Comparison of ENCODE assay signal across 21 mouse cellular contexts in the genomic region with DNA sequence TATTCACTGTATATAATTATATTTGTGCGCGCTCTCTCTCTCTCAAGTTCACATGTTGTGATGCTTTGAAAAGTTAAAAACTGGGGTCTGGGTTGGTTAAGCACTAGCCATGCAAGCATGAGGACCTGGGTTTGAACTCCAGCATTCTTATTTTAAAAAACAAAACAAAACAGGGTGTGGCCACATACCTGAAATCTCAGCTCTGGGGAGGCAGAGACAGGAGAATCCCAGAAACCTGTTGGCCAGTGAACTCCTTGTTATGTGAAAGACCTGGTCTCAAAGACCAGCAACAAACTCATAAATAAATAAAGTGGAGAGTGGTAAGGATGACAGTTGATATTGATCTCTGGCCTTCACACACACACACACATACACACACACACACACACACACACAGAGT. TPM values are rescaled to one million over a fixed set of nuclear protein-coding genes. Genes with fewer than 3 reads are reported as not detected.
DNase-seq lines count a peak whose midpoint lies in the region; TF ChIP-seq lines count a peak whose summit lies in the region.
"Had no signal": no experiment of that assay in that cellular context is flagged by ENCODE, and none has a peak within 500 bp of the region (broad histone marks: within the 10 kb centered on the region; RNA-seq: fewer than 3 reads in every experiment).

No protein-coding gene starts in this region.

- peak overlapping the region; percentile 46 for H3K27ac ChIP-seq in layer of hippocampus, adult 2 months
- peak overlapping the region; percentile 87; the same call in 1 of the 2 replicates for H3K27ac ChIP-seq in ES-Bruce4 (ENCODE audit: insufficient read depth, low read length)
- H3K27ac ChIP-seq: embryonic facial prominence, embryonic 13.5 days; embryonic facial prominence, embryonic 15.5 days; forebrain, embryonic 10.5 days; forebrain, embryonic 12.5 days had no signal

- no peak for TF ChIP-seq CTCF in layer of hippocampus, adult 2 months (conservative IDR thresholded peaks at IDR 0.05)
- no peak for TF ChIP-seq CTCF in ES-Bruce4 (IDR thresholded peaks at IDR 0.05; ENCODE audit: low read depth, low read length)

- no peak overlapping the region for H3K9ac ChIP-seq in ES-Bruce4 (ENCODE audit: low read depth, poor library complexity, severe bottlenecking)
- H3K9ac ChIP-seq: embryonic facial prominence, embryonic 13.5 days; embryonic facial prominence, embryonic 15.5 days; forebrain, embryonic 12.5 days had no signal

- no peaks in the 10 kb centered on the region for H3K9me3 ChIP-seq in ES-Bruce4 (replicated peaks; ENCODE audit: control insufficient read depth, insufficient read depth, low read length, poor library complexity, severe bottlenecking)
- H3K9me3 ChIP-seq: embryonic facial prominence, embryonic 13.5 days; embryonic facial prominence, embryonic 15.5 days; forebrain, embryonic 10.5 days; forebrain, embryonic 12.5 days had no signal

- H3K36me3 ChIP-seq in ES-Bruce4 (ENCODE audit: control insufficient read depth, insufficient read depth, low read length, poor library complexity, severe bottlenecking): no peaks in the 10 kb centered on the region
- H3K36me3 ChIP-seq: embryonic facial prominence, embryonic 13.5 days; embryonic facial prominence, embryonic 15.5 days; forebrain, embryonic 10.5 days; forebrain, embryonic 12.5 days had no signal

- TF ChIP-seq POLR2A in ES-Bruce4 (IDR thresholded peaks at IDR 0.05; ENCODE audit: insufficient read depth, low read length): no peak

- no peak overlapping the region for H3K4me3 ChIP-seq in layer of hippocampus, adult 2 months
- no peak overlapping the region for H3K4me3 ChIP-seq in ES-Bruce4 (ENCODE audit: low read depth, low read length)
- H3K4me3 ChIP-seq: embryonic facial prominence, embryonic 13.5 days; embryonic facial prominence, embryonic 15.5 days; erythroblast, embryonic 14.5 days; forebrain, embryonic 10.5 days; forebrain, embryonic 12.5 days had no signal

- H3K4me1 ChIP-seq in ES-Bruce4 (ENCODE audit: control insufficient read depth, insufficient read depth, low read length): peaks cover 9% of the 10 kb centered on the region
- H3K4me1 ChIP-seq: embryonic facial prominence, embryonic 15.5 days had no signal

- no peaks in the 10 kb centered on the region for H3K27me3 ChIP-seq in ES-Bruce4 (ENCODE audit: control insufficient read depth, insufficient read depth, low read length, poor library complexity, severe bottlenecking)
- H3K27me3 ChIP-seq: embryonic facial prominence, embryonic 15.5 days had no signal

- no peak for TF ChIP-seq EP300 in ES-Bruce4 (IDR thresholded peaks at IDR 0.05; ENCODE audit: insufficient read depth, low read depth, low read length)

- no peak for DNase-seq in layer of hippocampus, adult 2 months (ENCODE audit: low spot score in 2 of 2)
- DNase-seq in layer of hippocampus, adult 8-10 months (ENCODE audit: low spot score in 2 of 2): no peak
- DNase-seq in ES-CJ7 (ENCODE audit: low read depth, low spot score): peak; percentile 55
- peak; percentile 76 for DNase-seq in ZHBTc4 (ENCODE audit: low read depth, low spot score)
- DNase-seq in ovary, postnatal 36 days (ENCODE audit: low spot score): no peak
- DNase-seq in adrenal gland, postnatal 10 days: no peak
- no peak for DNase-seq in thymus, postnatal 14 days
- DNase-seq: adrenal gland, adult 2 months; adrenal gland, postnatal 14 days; adrenal gland, postnatal 36 days; cerebellum, adult 11-12 months; cerebellum, adult 8-10 months; cerebellum, adult 9-11 months; cerebellum, postnatal 25 days; embryo, embryonic 11 days had no signal

RNA-seq across cellular contexts. Expression of gene Plekhh1, which starts 5.4 kb away (rescaled TPM):
- total RNA-seq in layer of hippocampus, adult 2 months (2021): 10 to 100 TPM; 15.3 to 16.1 TPM
- total RNA-seq in layer of hippocampus, adult 8-10 months (2022): 10 to 100 TPM; 18.4 to 19.5 (median 18.9) TPM
- polyA plus RNA-seq in ES-Bruce4 (2011; ENCODE audit: insufficient read depth, insufficient read length, low read depth, missing spikeins): 34.1 and 39.3 TPM in 2 replicates
- 1 to 10 TPM; 1.5 to 2.0 TPM for total RNA-seq in adrenal gland, postnatal 10 days (2021)
- polyA plus RNA-seq: erythroblast, embryonic 14.5 days had no signal

RNA-seq across cellular contexts. Expression of gene Tmem229b, which starts 26.9 kb away (rescaled TPM):
- 10 to 100 TPM; 27.2 TPM for total RNA-seq in layer of hippocampus, adult 2 months (2021)
- total RNA-seq in layer of hippocampus, adult 8-10 months (2022): 10 to 100 TPM; 26.8 to 32.8 (median 29.8) TPM
- 1.4 and 2.3 TPM in 2 replicates for polyA plus RNA-seq in ES-Bruce4 (2011; ENCODE audit: insufficient read depth, insufficient read length, low read depth, missing spikeins)
- 10 to 100 TPM; 12.9 to 13.4 TPM for total RNA-seq in adrenal gland, postnatal 10 days (2021)

RNA-seq across cellular contexts. Expression of gene Pigh, which starts 55.1 kb away (rescaled TPM):
- total RNA-seq in layer of hippocampus, adult 2 months (2021): 10 to 100 TPM in 1 of 2 experiments, 1 to 10 TPM in 1; 9.8 to 12.6 TPM
- total RNA-seq in layer of hippocampus, adult 8-10 months (2022): 10 to 100 TPM in 3 of 4 experiments, 1 to 10 TPM in 1; 9.9 to 12.7 (median 11.0) TPM
- polyA plus RNA-seq in ES-Bruce4 (2011; ENCODE audit: insufficient read depth, insufficient read length, low read depth, missing spikeins): 12.9 and 13.5 TPM in 2 replicates
- 1 to 10 TPM; 7.1 to 9.5 TPM for total RNA-seq in adrenal gland, postnatal 10 days (2021)
- polyA plus RNA-seq: erythroblast, embryonic 14.5 days had no signal

Comparison
In these comparisons a context has a peak if more than half of its experiments do, and no peak if none do; other contexts are left out.
1. DNase-seq: peak in ES-CJ7 (single experiment) and ZHBTc4 (single experiment); none in layer of hippocampus, adult 2 months (0 of 2), layer of hippocampus, adult 8-10 months (0 of 2), ovary, postnatal 36 days (single experiment), adrenal gland, postnatal 10 days (single experiment) and thymus, postnatal 14 days (single experiment).
2. RNA of gene Plekhh1, which starts 5.4 kb away (total RNA-seq): 18.4 to 19.5 TPM in layer of hippocampus, adult 8-10 months and 15.3 to 16.1 TPM in layer of hippocampus, adult 2 months; 1.5 to 2.0 TPM in adrenal gland, postnatal 10 days; every median in the first group is over 4 times any median in the second.